Mouse (Mus musculus): Measurements from ENCODE around the gene Mindy3. TPM values are rescaled to one million over a fixed set of nuclear protein-coding genes. Genes with fewer than 3 reads are reported as not detected.

The Mindy3 gene
- polyA plus RNA-seq, 1 experiment: 38.9 TPM

DNA sequence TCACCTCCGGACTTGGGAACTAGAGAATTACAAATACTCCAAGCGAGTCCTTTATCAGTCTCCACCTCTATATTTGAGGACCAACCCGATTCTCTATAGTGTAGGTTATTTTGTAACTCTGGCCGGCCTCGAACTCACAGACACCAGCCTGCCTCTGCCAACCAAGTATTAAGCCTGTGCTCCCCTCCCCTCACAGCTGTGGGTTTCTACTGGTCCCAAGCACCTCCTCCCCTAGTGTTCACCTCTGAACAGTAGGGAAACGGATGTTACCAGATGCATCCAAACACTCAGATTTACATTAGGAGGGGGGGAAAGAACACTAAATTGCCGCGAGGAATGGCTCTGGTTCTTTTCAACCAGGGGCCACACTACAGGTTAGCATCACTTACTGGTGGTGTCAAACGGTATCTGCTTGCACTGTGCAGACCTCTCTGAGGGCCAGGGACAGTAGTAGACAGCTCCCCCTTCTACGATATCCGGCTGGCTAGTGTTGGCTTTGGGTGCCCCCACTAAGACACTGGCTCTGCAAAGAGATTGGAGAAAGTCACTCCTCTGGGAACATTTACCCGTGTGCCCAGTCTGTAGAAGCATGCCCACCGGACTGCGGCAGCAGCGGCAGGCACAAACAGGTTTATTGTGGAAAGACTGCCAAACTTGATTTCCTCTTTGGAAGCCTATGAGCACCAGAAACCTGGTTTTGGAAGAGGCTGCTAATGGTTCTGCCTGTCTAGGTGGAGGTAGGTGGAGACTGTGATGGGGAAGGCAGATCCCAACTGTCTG lies 118.6 kb downstream of the Mindy3 start:
- no peak overlapping the region for H3K27ac ChIP-seq (replicated peaks; ENCODE audit: low read depth, low read length)
- no peaks in the 10 kb centered on the region for H3K4me1 ChIP-seq (ENCODE audit: control insufficient read depth, insufficient read depth, insufficient read length, low read length)
- H3K4me3 ChIP-seq (ENCODE audit: insufficient read depth, low read depth, low read length): no peak overlapping the region; the same call in 1 of the 2 replicates

DNA sequence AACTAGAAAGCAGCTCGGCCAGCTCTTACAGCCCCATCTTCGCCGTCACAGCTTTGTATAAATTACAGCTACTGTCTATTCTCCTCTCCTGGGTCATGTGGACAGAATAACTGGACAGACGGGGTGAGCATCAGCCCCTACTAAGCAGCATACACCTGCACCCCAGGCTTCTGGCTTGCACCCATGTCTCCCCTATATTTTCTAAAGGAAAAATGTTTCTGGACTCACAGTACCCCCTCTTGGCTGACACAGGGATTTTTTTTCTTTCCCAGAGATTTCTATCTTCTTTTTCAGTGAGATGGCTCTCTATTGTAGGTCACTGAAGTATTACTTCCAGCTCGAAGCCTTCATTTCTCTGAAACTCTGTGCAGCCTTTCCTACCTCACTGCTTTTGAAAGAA lies 122.0 kb downstream of the Mindy3 start:
- Histone ChIP-seq H3K27ac (replicated peaks; ENCODE audit: low read depth, low read length) (no peak overlapping the region), H3K4me3 (ENCODE audit: insufficient read depth, low read depth, low read length) (no peak overlapping the region)

More for the DNA sequence above, 122.0 kb downstream of the Mindy3 start:
- no peaks in the 10 kb centered on the region for H3K4me1 ChIP-seq (ENCODE audit: control insufficient read depth, insufficient read depth, insufficient read length, low read length)

Other genes starting within 250 kb of the Mindy3 start
- 0.91 and 1.6 TPM in 2 replicates for gene Itga8, start 117.5 kb downstream of the Mindy3 start, polyA plus RNA-seq (2012; ENCODE audit: insufficient read depth, insufficient read length, missing spikeins)